Mouse (Mus musculus): ENCODE measurements around the gene Zic5. TPM values are rescaled to one million over a fixed set of nuclear protein-coding genes. Genes with fewer than 3 reads are reported as not detected.

Zic5 gene
- polyA plus RNA-seq (2012; ENCODE audit: insufficient read depth, insufficient read length, low replicate concordance, missing spikeins), result not detected in 2 replicates

- WGBS, result under 1% methylated on average over 51 of the region's 62 CpGs
- TF ChIP-seq CTCF (IDR thresholded peaks at IDR 0.05; ENCODE audit: insufficient read depth, low read depth, low read length) (no peak), POLR2A (IDR thresholded peaks at IDR 0.05; ENCODE audit: insufficient read depth, low read depth, low read length) (no peak)
Observed at GRCm38 (mm10) chr14:122464763-122465741, at the start of gene Zic5. TSS of gene Zic5 (minus strand) at chr14:122465677.

GRCm38 (mm10) chr14:122513511-122514036 lies 48.1 kb upstream of the Zic5 start:
- no peak for TF ChIP-seq CTCF (IDR thresholded peaks at IDR 0.05; ENCODE audit: insufficient read depth, low read depth, low read length)
- no peak for TF ChIP-seq POLR2A (IDR thresholded peaks at IDR 0.05; ENCODE audit: insufficient read depth, low read depth, low read length)
- no peaks in the 10 kb centered on the region for H3K4me1 ChIP-seq (ENCODE audit: control insufficient read depth, insufficient read depth, low read length)
- 79% methylated on average over 1 of the region's 1 CpGs for WGBS
- H3K4me3 ChIP-seq (ENCODE audit: insufficient read depth, low read depth, low read length), result no peak overlapping the region
- H3K27ac ChIP-seq (ENCODE audit: insufficient read depth, low read depth, low read length), result no peak overlapping the region

More at GRCm38 (mm10) chr14:122464763-122465741, at the start of gene Zic5:
- H3K27ac ChIP-seq (ENCODE audit: insufficient read depth, low read depth, low read length), result no peak within 1 kb of the TSS
- peak within 1 kb of the TSS; percentile 57 for H3K4me3 ChIP-seq (ENCODE audit: insufficient read depth, low read depth, low read length)
- H3K4me1 ChIP-seq (ENCODE audit: control insufficient read depth, insufficient read depth, low read length), result peaks cover 16% of the 10 kb centered on the region

GRCm38 (mm10) chr14:122511519-122511918 lies 46.0 kb upstream of the Zic5 start:
- H3K4me3 ChIP-seq (ENCODE audit: insufficient read depth, low read depth, low read length), result no peak overlapping the region
- H3K27ac ChIP-seq (ENCODE audit: insufficient read depth, low read depth, low read length), result no peak overlapping the region
- WGBS, result 84% methylated on average over 3 of the region's 3 CpGs
- no peaks in the 10 kb centered on the region for H3K4me1 ChIP-seq (ENCODE audit: control insufficient read depth, insufficient read depth, low read length)
- no peak for TF ChIP-seq POLR2A (IDR thresholded peaks at IDR 0.05; ENCODE audit: insufficient read depth, low read depth, low read length)
- no peak for TF ChIP-seq CTCF (IDR thresholded peaks at IDR 0.05; ENCODE audit: insufficient read depth, low read depth, low read length)

- no peak for TF ChIP-seq CTCF (IDR thresholded peaks at IDR 0.05; ENCODE audit: insufficient read depth, low read depth, low read length)
- no peak for TF ChIP-seq POLR2A (IDR thresholded peaks at IDR 0.05; ENCODE audit: insufficient read depth, low read depth, low read length)
- H3K4me1 ChIP-seq (ENCODE audit: control insufficient read depth, insufficient read depth, low read length), result no peaks in the 10 kb centered on the region
- H3K4me3 ChIP-seq (ENCODE audit: insufficient read depth, low read depth, low read length), result no peak overlapping the region
- WGBS, result 13% methylated on average over 2 of the region's 2 CpGs
- no peak overlapping the region for H3K27ac ChIP-seq (ENCODE audit: insufficient read depth, low read depth, low read length)
Observed at GRCm38 (mm10) chr14:122509058-122509457, 43.6 kb upstream of the Zic5 start.

GRCm38 (mm10) chr14:122492015-122492414 lies 26.5 kb upstream of the Zic5 start:
- no peak overlapping the region for H3K4me3 ChIP-seq (ENCODE audit: insufficient read depth, low read depth, low read length)
- WGBS, result 85% methylated on average over 1 of the region's 1 CpGs
- H3K27ac ChIP-seq (ENCODE audit: insufficient read depth, low read depth, low read length), result no peak overlapping the region
- no peak for TF ChIP-seq POLR2A (IDR thresholded peaks at IDR 0.05; ENCODE audit: insufficient read depth, low read depth, low read length)
- no peak for TF ChIP-seq CTCF (IDR thresholded peaks at IDR 0.05; ENCODE audit: insufficient read depth, low read depth, low read length)
- peaks cover 7% of the 10 kb centered on the region; the same call in 1 of the 2 replicates for H3K4me1 ChIP-seq (ENCODE audit: control insufficient read depth, insufficient read depth, low read length)

GRCm38 (mm10) chr14:122491521-122491920 lies 26.0 kb upstream of the Zic5 start:
- TF ChIP-seq CTCF (IDR thresholded peaks at IDR 0.05; ENCODE audit: insufficient read depth, low read depth, low read length) (no peak), POLR2A (IDR thresholded peaks at IDR 0.05; ENCODE audit: insufficient read depth, low read depth, low read length) (no peak)
- Histone ChIP-seq H3K27ac (ENCODE audit: insufficient read depth, low read depth, low read length) (no peak overlapping the region), H3K4me1 (ENCODE audit: control insufficient read depth, insufficient read depth, low read length) (peaks cover 7% of the 10 kb centered on the region; the same call in 1 of the 2 replicates), H3K4me3 (ENCODE audit: insufficient read depth, low read depth, low read length) (no peak overlapping the region)
- 82% methylated on average over 6 of the region's 6 CpGs for WGBS

- H3K4me1 ChIP-seq (ENCODE audit: control insufficient read depth, insufficient read depth, low read length), result peaks cover 7% of the 10 kb centered on the region; the same call in 1 of the 2 replicates
- WGBS, result 13% methylated on average over 51 of the region's 51 CpGs
- H3K27ac ChIP-seq (ENCODE audit: insufficient read depth, low read depth, low read length), result peak within 1 kb of the TSS; percentile 33; the same call in 1 of the 2 replicates
- TF ChIP-seq POLR2A (IDR thresholded peaks at IDR 0.05; ENCODE audit: insufficient read depth, low read depth, low read length), result no peak
- TF ChIP-seq CTCF (IDR thresholded peaks at IDR 0.05; ENCODE audit: insufficient read depth, low read depth, low read length), result no peak
- H3K4me3 ChIP-seq (ENCODE audit: insufficient read depth, low read depth, low read length), result peak within 1 kb of the TSS; percentile 27
Observed at GRCm38 (mm10) chr14:122490441-122491328, 25.2 kb upstream of the Zic5 start, which contains the start of gene Gm10837. TSS of gene Gm10837 (plus strand) at chr14:122490586.

Data from olfactory bulb, adult 2 months (tissue).